Mouse (Mus musculus) spleen, postnatal 10 days (tissue): ENCODE measurements around the gene Gm13941.

ENCODE experiments used
- DNase-seq, 2 experiments: peaks; one replicate each; pipeline ENCODE4 v3.0.0; 2021 to 2022; ENCODE audit warnings: low spot score in 2 of 2

Gm13941 gene

DNA sequence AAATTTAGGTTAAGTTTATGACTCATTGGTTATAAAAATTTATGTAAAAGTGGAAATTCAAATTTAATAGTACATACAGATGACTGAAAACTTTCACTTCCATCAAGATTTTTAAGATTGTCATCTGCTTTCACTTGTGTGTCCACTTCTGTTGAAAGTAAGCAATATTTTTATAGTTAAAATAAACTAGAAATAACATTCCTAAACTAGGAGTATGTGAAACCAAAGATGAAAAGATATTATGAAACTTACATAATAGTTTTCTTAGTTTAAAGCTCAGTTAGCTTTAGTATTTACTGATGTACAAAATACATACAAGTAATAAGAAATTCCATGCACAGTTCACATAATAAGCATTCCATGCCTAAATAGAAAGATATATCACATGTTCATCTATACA, at the start of gene Gm13941:
Gene Gm13941 (minus strand): TSS at position 101 of the 400 bp plus-strand sequence.
- DNase-seq, result no peak

DNA sequence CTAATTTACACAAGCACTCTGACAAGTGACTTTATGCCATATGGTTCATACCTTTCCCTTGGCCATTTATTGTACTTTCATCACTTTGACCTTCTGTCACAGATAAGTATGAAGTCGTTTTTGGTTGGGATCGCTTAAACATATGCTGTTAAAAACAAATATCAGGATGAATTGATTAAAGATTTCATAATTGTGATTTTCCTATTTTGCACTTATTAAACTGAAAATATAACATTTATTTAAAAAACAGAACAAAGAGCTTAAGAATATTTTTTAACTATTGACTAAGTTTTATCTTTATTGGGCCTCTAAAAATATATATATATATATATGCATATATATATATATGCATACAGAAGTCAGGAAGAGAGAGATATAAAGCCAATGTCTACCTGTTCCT, 47.1 kb upstream of the Gm13941 start, which contains the start of gene Gm15130:
Gene Gm15130 (minus strand): TSS at position 101 of the 400 bp plus-strand sequence.
- DNase-seq, result no peak

DNA sequence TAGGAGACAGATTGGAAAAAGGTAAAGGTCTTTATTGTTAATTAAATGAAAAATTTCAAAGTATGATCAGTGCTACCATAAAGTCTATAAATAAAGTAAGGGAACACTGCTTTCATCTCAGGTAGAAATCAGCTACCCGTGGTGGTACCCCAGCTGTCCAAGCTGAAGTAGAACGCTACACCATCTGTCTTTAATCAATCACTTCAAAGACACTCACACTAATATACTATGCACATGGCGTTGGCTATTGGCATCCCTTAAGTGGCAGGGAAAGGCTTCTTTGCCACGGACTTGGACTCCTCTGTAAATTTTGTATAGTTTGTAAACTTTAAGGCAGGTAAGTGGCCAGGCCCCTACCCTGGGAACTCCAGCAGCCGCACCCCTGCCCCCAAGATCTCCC, 30.0 kb upstream of the Gm13941 start:
- no peak for DNase-seq

DNA sequence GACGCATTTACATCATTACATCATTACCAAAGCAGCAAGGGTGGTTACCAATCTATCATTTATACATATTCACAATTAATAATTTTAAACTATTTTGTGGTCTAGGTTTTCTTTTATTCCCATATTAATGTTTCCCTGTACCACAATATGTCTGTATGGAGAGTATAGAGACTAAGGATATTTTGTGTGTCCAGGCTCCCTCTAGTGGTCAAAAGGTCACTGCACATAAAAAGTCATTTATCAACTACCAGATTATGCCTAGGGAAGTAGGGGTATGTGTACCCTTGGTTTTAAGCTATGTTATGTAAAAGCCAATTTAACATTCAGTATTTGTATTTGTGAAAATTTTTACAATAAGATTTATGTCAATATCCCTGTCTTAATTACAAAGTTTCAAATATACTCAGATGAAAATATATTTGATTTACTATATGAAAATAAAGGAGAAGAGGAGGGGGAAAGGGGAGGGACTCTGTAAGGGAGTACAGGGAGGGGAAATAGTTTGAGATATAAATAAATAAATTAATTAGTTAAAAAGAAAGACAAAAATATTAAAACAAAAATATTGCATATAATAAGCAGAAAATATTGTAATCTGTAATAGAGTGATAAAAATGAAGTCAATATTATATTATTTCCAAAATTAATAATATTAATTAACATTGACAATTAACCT, 47.1 kb downstream of the Gm13941 start:
- DNase-seq, result no peak
